Mouse (Mus musculus) spleen, adult 18-20 months (tissue): ENCODE results near the gene Gkn2.
A peak's percentile ranks its signal among the peaks of the same experiment; 100 is the strongest.

Experiments used
- DNase-seq, 2 experiments: peaks; one replicate each; pipeline ENCODE4 v3.0.0; 2022; ENCODE audit warnings: mixed read lengths in 2 of 2

The Gkn2 gene

DNA sequence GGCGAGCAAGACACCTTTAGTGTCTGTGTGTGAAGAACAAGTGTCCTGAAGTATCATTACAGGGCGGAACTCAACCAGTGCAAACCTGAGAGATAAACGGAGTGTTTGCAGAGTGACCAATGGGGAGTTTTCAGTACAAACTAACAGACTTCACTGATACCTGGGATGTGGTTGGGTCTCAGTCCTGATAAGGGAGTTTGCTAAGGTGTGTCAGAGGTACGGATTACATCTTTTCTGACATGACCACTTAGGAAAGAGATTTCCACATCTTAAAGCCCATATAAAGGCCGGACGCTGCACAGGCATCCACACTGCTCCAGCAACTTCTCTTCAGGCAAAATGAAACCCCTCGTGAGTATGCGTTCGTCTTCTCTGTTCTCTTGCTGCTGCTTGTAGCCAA is at the start of gene Gkn2:
TSS of gene Gkn2 (plus strand) at position 301 of the 400 bp plus-strand sequence.
- no peak for DNase-seq

DNA sequence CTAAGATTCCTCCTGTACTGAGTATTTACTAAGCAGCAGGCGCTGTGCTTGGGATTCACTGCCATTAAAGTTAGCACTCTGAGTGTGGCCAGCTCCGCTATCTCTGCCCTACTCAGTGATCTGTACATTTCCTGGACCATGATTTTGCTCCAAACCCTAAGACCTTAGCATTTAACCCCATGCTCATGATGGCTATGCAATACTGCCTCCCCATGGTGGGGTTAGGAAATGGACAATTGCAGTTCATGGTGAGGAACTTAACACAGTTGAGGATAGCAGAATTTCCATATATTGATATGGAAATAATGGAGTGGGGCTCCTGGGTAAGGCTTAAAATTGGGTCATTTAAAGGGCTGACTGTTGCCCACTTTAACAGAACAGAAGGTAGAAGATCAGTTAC is 49.8 kb upstream of the Gkn2 start:
- peak in 1 of 2 experiments; percentile 47 for DNase-seq

DNA sequence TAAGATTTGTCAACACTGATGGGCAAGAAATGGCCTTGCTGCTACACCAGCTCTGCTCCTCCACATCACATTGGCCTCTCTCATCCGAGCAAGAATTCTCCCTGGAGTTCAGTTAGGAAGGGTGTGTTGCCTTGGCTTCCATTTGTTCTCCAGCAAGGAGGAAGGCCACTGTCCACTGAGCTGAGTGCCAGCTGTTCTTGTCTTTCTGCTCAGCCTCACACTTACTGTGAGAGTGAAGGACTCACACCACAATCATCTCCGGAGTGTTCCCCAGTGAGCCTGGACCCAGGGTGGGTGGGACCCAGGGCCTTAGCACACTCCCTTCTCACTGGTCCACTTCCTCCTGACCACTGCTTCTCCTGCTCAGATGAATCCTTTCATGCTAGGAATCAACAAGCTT is 46.2 kb upstream of the Gkn2 start:
- no peak for DNase-seq

DNA sequence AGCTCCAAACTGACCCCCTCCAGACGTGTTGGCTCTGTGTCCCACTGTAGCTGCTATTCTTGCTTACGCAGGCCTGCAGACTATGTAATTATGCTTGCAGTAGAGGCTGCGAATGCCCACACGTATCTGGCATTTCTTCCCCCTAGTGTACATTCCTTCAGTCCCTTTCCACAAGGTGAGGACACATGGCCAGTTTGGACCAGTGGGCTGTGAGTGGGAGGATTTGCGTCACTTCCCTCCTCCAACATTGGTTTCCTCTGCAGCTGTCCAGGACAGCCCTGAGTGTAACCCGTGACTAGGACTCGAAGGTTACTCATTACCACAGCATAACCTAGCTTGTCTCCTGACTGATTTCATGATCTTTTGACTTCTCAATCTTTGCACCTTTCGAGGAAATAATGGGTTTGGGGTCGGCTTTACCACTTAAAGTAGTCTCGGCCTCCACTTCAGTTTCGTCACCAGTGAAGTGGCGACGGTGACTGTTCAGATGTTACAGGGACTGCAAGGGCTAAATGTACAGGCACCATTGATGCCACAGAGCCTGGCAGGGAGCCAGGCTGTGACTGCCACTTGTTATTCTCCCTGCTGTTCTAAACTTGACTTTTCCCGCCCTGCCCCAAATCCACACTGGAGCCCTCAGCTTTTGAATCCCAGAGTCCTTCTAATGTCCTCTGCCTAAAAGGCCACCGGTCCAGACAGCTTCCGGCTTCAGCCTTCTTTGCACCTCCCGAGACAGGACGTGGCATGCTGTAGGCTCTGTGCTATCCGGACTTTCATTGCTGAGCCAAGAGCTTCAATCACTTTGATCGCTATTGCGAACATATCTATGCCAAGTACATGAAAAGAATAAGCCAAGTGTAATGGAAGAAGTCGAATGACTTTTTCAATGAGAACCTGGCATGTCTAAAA is 44.6 kb upstream of the Gkn2 start:
- DNase-seq, result no peak

- DNase-seq, result no peak
Measured at GRCm38 (mm10) chr6:87332380-87332779, 40.8 kb upstream of the Gkn2 start.

- no peak for DNase-seq
Measured at GRCm38 (mm10) chr6:87334361-87335090, 38.6 kb upstream of the Gkn2 start.

GRCm38 (mm10) chr6:87335091-87335934 is 37.8 kb upstream of the Gkn2 start, which contains the start of gene Antxr1:
Gene Antxr1 (minus strand): TSS chr6:87335821.
- DNase-seq, result peak in 1 of 2 experiments; percentile 33

GRCm38 (mm10) chr6:87335935-87336295 is 37.2 kb upstream of the Gkn2 start:
- DNase-seq, result no peak

GRCm38 (mm10) chr6:87350829-87351228 is 22.3 kb upstream of the Gkn2 start, which contains the start of gene Gkn1:
Gene Gkn1 (minus strand): TSS chr6:87350942.
- no peak for DNase-seq

DNA sequence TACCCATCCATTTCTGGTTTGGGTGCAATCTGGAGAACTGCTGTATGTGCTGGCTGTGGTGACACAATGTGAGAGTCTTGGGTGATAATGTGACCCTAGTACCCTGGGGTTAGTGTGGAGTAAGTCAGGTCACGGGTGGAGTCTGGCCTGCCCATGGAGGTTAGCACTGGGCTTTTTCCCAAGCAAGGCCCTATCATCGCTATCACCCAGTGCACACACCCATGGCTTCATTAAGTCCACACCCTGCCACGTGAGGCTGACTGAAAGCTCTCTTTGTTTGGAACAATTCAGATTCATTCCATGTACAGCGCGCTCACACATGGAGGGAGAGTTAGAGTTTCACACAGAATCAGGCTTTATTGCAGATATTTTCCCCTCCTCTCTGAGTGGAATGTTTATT is 18.7 kb upstream of the Gkn2 start:
- DNase-seq, result no peak

- no peak for DNase-seq
Measured at GRCm38 (mm10) chr6:87369223-87369622, 3.9 kb upstream of the Gkn2 start.

DNA sequence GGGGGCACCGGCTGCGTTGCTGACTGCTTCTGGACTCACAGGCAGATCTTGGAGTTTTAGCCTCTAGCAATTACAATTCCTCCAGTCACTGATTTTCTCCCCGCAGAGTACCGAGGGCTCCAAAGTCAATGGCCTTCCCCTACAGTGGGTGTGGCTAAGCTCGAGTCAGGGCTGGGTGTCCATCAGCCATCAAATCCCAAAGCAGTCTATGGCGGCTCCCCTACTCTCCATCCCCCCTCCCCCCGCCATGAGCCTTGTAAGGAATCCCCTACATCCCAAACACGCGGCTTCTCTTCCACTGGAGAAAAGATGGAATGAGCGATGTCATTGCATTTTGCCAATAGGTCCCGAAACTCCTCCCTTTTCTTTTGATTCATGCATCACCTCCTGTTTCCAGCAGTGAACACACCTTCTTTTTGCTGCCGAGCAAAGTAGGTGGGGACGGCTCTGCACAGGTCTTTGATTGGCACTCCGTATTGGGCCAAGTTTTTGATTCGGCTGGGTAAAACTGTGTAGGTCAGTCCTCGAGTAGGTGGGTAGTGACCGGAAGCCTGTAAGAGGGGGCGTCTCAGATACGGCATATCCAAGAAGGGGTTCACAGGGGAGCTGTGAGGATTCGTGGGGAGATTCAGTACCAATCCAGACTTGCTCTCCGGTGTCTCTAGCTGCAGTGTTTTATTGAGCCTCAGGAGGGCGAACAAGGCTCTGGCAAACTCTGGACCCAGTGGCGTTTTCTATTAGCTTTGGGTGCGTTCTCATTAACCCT is 11.0 kb downstream of the Gkn2 start:
- no peak for DNase-seq

- no peak for DNase-seq
Measured at GRCm38 (mm10) chr6:87384761-87385160, 11.6 kb downstream of the Gkn2 start.

GRCm38 (mm10) chr6:87386203-87386602 is 13.0 kb downstream of the Gkn2 start:
- DNase-seq, result peak in 1 of 2 experiments; percentile 53

DNA sequence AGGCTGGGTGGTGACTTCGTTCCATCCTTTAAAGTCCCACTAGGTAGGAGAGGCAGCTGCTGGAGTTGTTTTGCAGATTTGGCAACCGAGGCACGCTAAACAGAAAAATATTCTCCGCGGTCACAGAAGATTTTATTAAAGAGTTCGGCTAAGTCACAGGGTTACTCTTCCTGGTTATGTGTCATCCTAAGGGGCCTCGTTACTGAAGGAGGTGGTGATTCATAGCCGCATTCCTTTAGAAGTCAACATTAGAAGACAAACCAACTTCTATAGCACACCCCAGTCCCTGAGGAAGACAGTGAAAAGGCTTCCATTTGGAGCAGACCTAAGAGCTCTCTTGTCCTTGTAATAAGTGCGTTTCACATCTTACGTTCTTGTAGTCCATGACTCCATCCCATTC is 13.5 kb downstream of the Gkn2 start:
- no peak for DNase-seq

DNA sequence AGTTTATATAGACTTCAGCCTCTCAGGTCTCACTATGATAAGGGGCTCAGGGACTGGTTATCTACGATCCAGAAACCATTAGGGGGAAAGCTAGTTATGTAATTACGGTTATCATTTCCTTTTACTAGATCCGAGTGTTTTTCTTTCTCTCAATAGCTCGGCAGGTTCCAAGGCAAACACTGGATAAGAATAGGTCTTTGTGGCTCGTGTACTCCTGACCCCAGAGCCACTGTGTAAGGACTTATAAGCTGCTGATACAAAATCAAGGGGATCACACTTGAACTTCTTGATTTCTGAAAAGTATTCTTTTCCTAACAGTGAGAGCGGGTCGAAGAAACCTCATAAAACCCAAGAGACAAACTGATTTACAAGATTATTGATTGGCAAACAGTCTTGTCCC is 15.7 kb downstream of the Gkn2 start, which contains the start of gene Gkn3:
TSS of gene Gkn3 (minus strand) at position 59 of the 400 bp plus-strand sequence.
- no peak for DNase-seq

DNA sequence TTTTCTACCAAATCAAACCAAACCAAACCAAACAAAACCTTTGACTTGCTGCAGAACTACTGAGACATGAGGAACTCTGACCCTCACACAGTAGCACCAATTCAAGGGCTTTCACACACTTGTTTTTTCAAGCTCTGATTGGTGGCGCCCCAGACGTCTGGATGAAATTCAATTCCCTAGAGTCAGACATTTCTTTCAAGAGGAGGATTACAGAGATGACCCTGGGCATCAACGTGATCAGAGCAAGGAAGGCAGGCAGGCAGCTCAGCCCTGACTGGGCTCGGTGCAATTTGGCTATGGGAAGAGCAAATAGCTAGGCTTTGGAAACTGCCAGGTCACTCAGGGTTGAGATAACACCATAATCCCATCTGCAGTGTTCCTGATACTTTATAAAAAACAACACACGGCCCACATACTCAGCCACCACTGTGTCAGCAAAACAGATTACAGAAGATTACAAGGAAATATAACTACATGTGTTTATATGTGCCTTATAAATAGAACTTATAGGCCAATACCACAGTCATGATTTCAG is 16.4 kb downstream of the Gkn2 start:
- DNase-seq, result no peak

- DNase-seq, result peak in 1 of 2 experiments; percentile 5
Measured at GRCm38 (mm10) chr6:87393466-87394205, 20.5 kb downstream of the Gkn2 start.

DNA sequence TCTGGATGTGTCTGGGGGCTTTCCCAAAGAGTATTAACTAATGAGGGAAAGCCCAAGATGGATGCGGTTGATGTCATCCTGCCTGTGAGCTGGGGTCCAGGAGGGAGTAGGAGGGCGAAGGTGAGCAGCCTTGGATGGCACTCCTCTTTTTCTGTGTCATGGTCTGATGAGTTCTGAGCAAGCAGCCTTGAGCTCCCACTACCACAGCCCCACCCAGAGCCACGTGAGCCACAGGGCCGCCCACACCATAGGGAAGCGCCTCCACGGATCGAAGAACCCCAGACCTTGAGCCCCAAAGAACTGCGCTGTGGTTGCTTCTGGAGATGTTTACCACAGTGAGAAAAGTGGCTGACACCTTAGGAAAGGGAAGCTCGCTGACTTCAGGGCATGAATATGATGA is 21.6 kb downstream of the Gkn2 start:
- DNase-seq, result peak; percentile 22 to 31

DNA sequence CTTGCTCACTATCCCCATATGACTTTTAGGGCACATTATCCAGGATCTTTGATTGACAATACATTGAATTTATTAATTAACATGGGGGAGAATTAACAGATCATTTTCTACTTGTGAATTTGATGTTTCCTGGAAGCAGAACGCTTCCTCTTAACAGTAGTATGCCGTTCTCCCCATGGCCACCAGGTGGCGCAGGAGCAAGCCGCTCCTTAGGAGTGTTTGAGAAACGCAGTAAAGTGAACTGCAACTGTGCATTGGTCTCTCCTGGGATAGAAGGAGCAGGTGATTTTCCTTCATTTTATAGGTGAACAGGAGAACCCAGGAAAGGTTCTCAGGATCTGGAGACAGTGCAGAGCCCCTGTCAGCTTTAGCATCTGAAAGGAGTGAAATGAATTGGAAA is 26.0 kb downstream of the Gkn2 start:
- peak; percentile 63 to 86 for DNase-seq
